In genomic region chr11:65366677-65367370, GRCm38 (mm10) we compare ENCODE assay signal across 12 mouse cellular contexts.
DNase-seq lines count a peak whose midpoint lies in the region; ATAC-seq and TF ChIP-seq lines count a peak whose summit lies in the region.
"Had no signal": no experiment of that assay in that cellular context is flagged by ENCODE, and none has a peak within 500 bp of the region (broad histone marks: within the 10 kb centered on the region; RNA-seq: fewer than 3 reads in every experiment).

No protein-coding gene starts in this region.

- no peaks in the 10 kb centered on the region for H3K9me3 ChIP-seq in intestine, embryonic 16.5 days (ENCODE audit: control insufficient read depth, low read length)
- no peaks in the 10 kb centered on the region for H3K9me3 ChIP-seq in lung, postnatal 0 days (ENCODE audit: low read length)
- H3K9me3 ChIP-seq: forebrain, embryonic 12.5 days; neural tube, embryonic 15.5 days had no signal

- no peak overlapping the region for H3K4me3 ChIP-seq in intestine, embryonic 16.5 days (ENCODE audit: low read length)
- H3K4me3 ChIP-seq in lung, postnatal 0 days (ENCODE audit: low read depth, low read length): no peak overlapping the region
- H3K4me3 ChIP-seq: forebrain, embryonic 12.5 days; neural tube, embryonic 15.5 days had no signal

- 63% methylated on average over 8 of the region's 8 CpGs for WGBS in intestine, embryonic 16.5 days
- WGBS in lung, postnatal 0 days: 47% methylated on average over 8 of the region's 8 CpGs

- no peak for ATAC-seq in intestine, embryonic 16.5 days
- peak; percentile 69 for ATAC-seq in lung, postnatal 0 days
- ATAC-seq: liver, postnatal 0 days had no signal

- 0 out of 2 replicates have a peak overlapping the region, but pooled peaks have one; percentile 56 for H3K27ac ChIP-seq in intestine, embryonic 16.5 days (ENCODE audit: low read length)
- peak overlapping the region; percentile 70 for H3K27ac ChIP-seq in lung, postnatal 0 days (ENCODE audit: low read length)
- H3K27ac ChIP-seq: forebrain, embryonic 12.5 days; neural tube, embryonic 15.5 days had no signal

- H3K4me2 ChIP-seq in intestine, embryonic 16.5 days (ENCODE audit: low read depth, low read length): no peak overlapping the region
- H3K4me2 ChIP-seq in lung, postnatal 0 days (replicated peaks; ENCODE audit: low read depth, low read length): no peak overlapping the region
- H3K4me2 ChIP-seq: forebrain, embryonic 12.5 days; neural tube, embryonic 15.5 days had no signal

- H3K36me3 ChIP-seq in intestine, embryonic 16.5 days (ENCODE audit: control insufficient read depth, insufficient read depth, low read length): no peaks in the 10 kb centered on the region
- no peaks in the 10 kb centered on the region for H3K36me3 ChIP-seq in lung, postnatal 0 days (ENCODE audit: insufficient read depth, low read length)
- H3K36me3 ChIP-seq: forebrain, embryonic 12.5 days; neural tube, embryonic 15.5 days had no signal

- no peak overlapping the region for H3K9ac ChIP-seq in intestine, embryonic 16.5 days (ENCODE audit: low read depth, low read length)
- no peak overlapping the region for H3K9ac ChIP-seq in lung, postnatal 0 days (replicated peaks; ENCODE audit: low read depth)
- H3K9ac ChIP-seq: forebrain, embryonic 12.5 days; liver, postnatal 0 days; neural tube, embryonic 15.5 days had no signal

- no peak for TF ChIP-seq POLR2A in brain, embryonic 14.5 days (IDR thresholded peaks at IDR 0.05; ENCODE audit: borderline replicate concordance, extremely low read depth, insufficient read depth, insufficient read length, poor library complexity, severe bottlenecking)

- H3K4me1 ChIP-seq in intestine, embryonic 16.5 days (ENCODE audit: control insufficient read depth, insufficient read depth, low read length): peaks cover 7% of the 10 kb centered on the region; the same call in 1 of the 2 replicates
- H3K4me1 ChIP-seq in lung, postnatal 0 days (ENCODE audit: insufficient read depth, low read depth, low read length): 0 out of 2 replicates have a peak, but pooled peaks cover 2% of the 10 kb centered on the region

- no peak for TF ChIP-seq CTCF in brain, embryonic 14.5 days (IDR thresholded peaks at IDR 0.05; ENCODE audit: borderline replicate concordance, extremely low read depth, insufficient read depth, insufficient read length)
- TF ChIP-seq CTCF in lung, postnatal 0 days (IDR thresholded peaks at IDR 0.05): no peak

- DNase-seq in adrenal gland, adult (ENCODE audit: inconsistent age in 2 of 2, low spot score in 1 of 2): peak; percentile 60 to 77
- DNase-seq in adrenal gland, postnatal 4 days (ENCODE audit: low spot score in 2 of 2): no peak
- peak; percentile 8 for DNase-seq in brain, embryonic 14.5 days (ENCODE audit: low read depth)
- peak; percentile 80 for DNase-seq in lung, postnatal 0 days (ENCODE audit: low spot score)
- no peak for DNase-seq in spleen, postnatal 36 days (ENCODE audit: low spot score in 2 of 2)
- DNase-seq in c-Kit-positive CD71-positive TER-119-positive erythroid progenitor cells, embryonic 14.5 days (ENCODE audit: low spot score): no peak
- no peak for DNase-seq in thymus, postnatal 25 days
- DNase-seq: cerebellum, adult 8-10 months; liver, postnatal 0 days had no signal

- TF ChIP-seq EP300 in lung, postnatal 0 days (IDR thresholded peaks at IDR 0.05): peak; percentile 36; the same call in 1 of the 2 replicates

- H3K27me3 ChIP-seq in intestine, embryonic 16.5 days (replicated peaks; ENCODE audit: control insufficient read depth, insufficient read depth, low read length): no peaks in the 10 kb centered on the region
- H3K27me3 ChIP-seq in lung, postnatal 0 days (replicated peaks; ENCODE audit: insufficient read depth, low read length): no peaks in the 10 kb centered on the region
- H3K27me3 ChIP-seq: forebrain, embryonic 12.5 days; neural tube, embryonic 15.5 days had no signal

Comparison
In these comparisons a context has a peak if more than half of its experiments do, and no peak if none do; other contexts are left out.
1. DNase-seq: peak in adrenal gland, adult (2 of 2), brain, embryonic 14.5 days (single experiment) and lung, postnatal 0 days (single experiment); none in adrenal gland, postnatal 4 days (0 of 2), spleen, postnatal 36 days (0 of 2), c-Kit-positive CD71-positive TER-119-positive erythroid progenitor cells, embryonic 14.5 days (single experiment) and thymus, postnatal 25 days (single experiment).